Mouse (Mus musculus) hindbrain, embryonic 13.5 days (tissue): ENCODE results near the gene Lrrc66. TPM values are rescaled to one million over a fixed set of nuclear protein-coding genes. Genes with fewer than 3 reads are reported as not detected.

ENCODE experiments used
- polyA plus RNA-seq: library from polyadenylated mRNA; unstranded; fragments of >200 nt; fragmentation: Nextera tagmentation; extraction: Ambion mirVana; gene quantifications from 2 replicates; pipeline ENCODE4 v1.2.1, GENCODE M21; 2015

The Lrrc66 gene
- polyA plus RNA-seq, 1 experiment from 2014 or later: not detected

Other genes with a start within 250 kb of the Lrrc66 start
- 0.12 and 0.13 TPM in 2 replicates for gene Cwh43, start 226.5 kb downstream of the Lrrc66 start, polyA plus RNA-seq
- 53.0 and 59.4 TPM in 2 replicates for gene Dcun1d4, start 151.5 kb downstream of the Lrrc66 start, polyA plus RNA-seq
- gene Sgcb, start 15.3 kb upstream of the Lrrc66 start, polyA plus RNA-seq: 29.5 and 32.3 TPM in 2 replicates
- gene Spata18, start 18.9 kb upstream of the Lrrc66 start, polyA plus RNA-seq: 0.45 and 1.4 TPM in 2 replicates